Mouse (Mus musculus) CH12F3 (cell line): ENCODE measurements around the gene Smg7.

Experiments
- in situ Hi-C: fragments of 300-500 bp; cut with MboI; formaldehyde crosslinking; loops from 2 replicates; pipeline ENCODE4 v1.14.3; 2020; ENCODE audit warnings: low sequenced_read_pairs

Smg7 gene

GRCm38 (mm10) chr1:152809541-152810252 is 92.7 kb downstream of the Smg7 start:
- in situ Hi-C loops = no loop called here

GRCm38 (mm10) chr1:152808392-152808680 is 94.1 kb downstream of the Smg7 start:
- in situ Hi-C loops = no loop called here

DNA sequence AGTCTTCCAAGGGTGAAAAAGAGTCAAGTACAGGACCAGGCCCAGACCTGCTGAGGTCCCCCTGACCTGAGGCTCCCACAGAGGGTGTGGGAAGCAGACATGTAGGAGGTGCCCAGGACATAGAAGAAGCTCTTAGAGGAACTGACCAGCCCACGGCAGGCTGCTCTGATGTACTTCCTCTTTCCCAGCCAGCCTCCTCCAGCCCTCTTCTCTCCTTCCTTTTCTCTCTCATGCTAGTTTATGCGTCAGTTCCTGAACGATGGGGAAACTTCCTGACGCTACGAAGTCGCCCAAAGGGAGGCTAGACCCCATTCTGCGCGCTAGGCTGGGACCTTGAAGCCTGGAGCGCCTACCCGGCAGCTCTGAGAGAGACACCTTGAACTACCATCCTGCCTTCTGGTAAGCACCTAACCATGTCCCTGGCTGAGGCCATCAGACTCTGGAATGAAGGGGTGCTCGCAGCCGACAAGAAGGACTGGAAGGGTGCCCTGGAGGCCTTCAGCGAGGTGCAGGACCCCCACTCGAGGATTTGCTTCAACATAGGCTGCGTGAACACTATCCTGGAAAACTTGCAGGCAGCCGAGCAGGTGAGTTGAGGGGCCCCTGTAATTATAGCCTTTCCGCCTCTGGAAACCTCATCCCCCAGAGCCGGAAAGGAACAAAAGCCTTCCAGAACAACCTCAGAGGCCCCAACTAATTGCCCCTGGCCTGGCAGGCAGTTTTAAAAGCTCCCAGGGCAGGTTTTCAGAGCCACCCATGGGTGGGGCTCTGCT is 94.6 kb downstream of the Smg7 start:
- in situ Hi-C loops = no loop called here

DNA sequence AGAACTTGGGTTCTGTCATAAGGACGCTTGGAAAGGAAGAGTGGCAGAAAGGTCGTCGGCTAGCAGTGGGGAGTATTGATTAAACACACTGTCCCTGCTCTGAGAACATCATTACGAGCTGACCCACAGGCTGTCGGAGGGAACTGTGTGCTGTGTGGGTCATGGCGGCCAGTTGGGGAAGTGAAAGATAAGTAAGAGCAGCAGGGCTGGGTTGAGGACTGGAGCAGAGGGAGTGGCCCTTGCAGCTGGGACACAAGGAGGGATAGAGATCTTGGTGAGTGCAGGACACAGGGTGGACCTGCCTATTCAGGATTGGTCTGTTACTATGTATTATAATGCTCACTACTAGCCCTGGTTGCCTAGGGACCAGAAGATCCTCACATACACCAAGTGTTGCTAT is 97.5 kb downstream of the Smg7 start:
- in situ Hi-C loops = no loop called here

DNA sequence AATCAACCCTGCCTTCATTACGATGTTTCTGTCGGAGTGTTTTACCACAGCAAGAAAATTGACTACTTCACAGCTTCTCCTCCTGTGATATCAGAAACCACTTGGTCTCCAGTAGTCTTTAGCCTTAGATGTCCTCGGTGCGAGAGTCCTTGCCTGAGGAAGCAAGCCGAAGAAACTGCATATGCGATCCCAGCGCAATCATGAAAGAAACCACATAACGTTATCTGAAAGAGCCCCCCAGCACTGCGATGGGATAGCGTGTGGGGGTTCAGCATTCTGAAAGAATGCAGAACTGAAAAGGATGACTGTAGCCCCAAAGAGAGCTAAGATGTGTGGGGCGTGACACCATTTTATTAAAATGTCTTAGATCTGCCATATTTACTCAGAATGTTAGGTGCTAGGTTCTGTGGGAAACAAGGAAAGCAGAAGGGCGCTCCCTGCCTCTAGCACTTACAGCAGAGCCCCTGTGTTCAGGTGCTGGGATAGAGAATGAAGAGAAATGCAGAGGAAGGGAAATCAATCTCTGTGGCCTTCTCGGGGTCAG is 101.7 kb downstream of the Smg7 start:
- in situ Hi-C loops = no loop called here

- in situ Hi-C loops = no loop called here
Observed at GRCm38 (mm10) chr1:152799897-152800296, 102.5 kb downstream of the Smg7 start, which contains the start of gene Ncf2. Gene Ncf2, plus strand, starts transcription at chr1:152800194.

DNA sequence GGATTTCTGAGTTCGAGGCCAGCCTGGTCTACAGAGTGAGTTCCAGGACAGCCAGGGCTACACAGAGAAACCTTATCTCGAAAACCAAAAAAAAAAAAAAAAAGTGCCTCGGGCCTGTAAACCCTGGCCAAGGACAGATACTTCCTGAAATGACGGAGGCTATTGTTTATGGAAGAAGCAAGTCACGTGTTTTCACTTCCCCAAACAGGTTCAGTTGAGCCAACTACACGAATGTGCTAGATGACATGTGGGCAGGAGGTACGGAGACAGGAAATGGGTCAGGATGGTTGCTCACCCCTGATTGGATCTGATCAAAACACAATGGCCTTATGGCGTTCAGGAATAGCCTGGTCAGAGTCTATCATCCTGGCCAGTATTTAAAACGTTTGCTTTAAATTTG is 104.3 kb downstream of the Smg7 start:
- in situ Hi-C loops = no loop called here

GRCm38 (mm10) chr1:152796683-152797263 is 105.7 kb downstream of the Smg7 start:
- in situ Hi-C loops = no loop called here

DNA sequence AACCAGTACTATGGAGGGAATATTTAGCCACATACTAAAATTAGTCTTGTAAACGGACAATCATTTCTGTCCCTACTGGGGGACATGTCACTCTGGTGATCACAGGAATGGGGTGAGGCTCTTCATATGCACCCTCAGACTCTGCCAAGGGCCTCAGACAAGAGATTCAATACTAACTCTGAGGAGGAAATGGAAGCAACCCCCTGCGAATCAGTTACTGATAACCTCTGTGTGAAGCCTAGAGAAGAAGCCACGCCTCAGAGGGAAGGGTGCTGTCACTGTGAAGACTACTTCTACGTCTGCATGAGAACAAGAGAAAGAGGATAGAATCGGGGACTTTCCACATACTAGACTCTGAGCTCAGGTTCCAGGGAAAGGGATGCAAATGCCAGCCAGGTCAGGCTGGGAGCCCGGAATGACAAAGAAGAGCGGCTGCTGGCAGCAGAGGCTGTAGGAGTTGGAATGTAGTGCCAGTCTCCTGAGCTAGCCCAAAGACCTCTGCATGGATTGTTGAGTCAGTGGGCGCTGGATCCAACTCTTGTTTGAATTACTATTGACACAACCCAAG is 106.7 kb downstream of the Smg7 start:
- in situ Hi-C loops = no loop called here

DNA sequence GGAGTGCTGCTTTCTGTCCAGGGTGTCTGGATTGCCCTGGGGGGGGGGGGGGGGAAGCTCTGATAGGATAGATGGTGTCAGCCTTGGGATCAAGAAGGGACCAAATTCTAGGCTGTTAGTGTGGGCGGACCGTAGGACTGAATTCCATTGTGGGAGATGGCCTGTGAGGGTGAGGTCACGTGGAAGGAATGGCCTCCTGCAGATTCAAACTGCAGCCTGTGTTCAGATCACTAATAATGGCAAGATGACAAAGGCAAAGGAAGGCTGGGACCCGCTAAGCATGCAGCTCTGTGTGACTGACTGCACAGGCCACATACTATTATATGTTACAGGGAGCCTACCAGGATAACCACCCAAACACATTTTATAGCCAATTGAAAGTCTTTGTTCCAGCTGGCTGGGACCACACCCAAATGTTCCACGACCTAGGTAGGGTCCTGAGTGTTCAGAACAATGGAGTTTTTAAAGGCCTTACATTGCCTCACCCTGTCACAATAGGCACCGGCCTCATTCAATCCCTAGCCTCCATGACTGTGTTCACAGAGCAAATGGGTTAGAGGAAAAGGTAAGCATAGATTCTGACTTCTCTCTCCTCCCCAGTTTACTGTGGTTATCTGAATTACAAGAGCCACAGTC is 108.8 kb downstream of the Smg7 start:
- in situ Hi-C loops = no loop called here

DNA sequence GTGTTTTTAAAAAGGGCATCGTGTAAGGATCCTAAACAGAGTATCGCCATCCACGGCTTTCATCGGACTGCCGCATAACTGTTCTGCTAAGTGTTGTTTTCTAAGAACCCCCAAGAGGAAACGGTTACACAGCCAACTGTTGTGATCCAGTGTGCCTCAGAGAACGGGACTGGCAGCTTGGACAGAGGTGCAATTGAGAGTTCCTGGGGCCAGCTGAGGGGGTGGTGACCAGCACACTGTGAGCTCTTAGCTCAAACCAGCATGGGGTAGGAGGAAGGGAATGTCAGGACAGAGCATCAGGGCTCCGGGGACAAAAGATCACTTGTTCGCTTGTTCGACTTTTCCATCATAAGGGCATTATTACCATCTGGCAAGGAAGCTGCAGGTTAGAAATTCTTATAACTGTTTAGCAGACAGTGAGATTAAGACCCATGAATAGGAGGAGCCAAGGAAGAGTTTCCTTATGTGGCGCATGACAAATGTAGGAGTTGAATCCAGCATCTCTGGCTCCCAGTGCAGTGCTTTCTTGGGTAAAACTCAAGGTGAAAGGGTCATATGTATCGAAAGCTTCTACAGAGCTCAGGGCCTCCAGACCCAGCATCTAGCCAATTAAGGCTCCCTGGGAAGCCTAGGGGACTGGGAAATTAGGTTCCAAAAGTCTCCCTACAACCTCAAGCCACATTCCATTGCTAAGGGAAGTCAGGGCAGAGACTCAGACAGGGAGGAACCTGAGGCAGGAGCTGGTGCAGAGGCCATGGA is 109.5 kb downstream of the Smg7 start:
- in situ Hi-C loops = no loop called here

GRCm38 (mm10) chr1:152791269-152791668 is 111.2 kb downstream of the Smg7 start:
- in situ Hi-C loops = no loop called here

DNA sequence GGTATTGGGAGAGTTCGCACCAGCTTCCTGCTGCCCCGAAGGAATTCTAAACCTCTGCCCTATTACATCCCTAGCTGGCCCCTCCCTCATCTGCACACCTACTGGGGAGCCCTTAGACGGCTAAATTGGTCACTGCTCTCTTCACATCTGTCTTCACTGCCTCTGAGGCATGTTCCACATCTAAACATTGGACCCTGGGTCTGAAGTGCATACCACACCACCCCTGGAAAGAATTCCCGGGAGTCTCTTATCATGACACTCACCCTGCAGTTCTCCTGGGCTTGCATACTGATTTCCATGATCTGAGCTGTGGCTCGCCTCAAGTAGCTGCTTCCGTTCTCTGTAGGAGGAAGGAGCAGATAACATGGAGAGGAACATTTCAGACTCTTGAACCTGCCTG is 111.6 kb downstream of the Smg7 start:
- in situ Hi-C loops = no loop called here

DNA sequence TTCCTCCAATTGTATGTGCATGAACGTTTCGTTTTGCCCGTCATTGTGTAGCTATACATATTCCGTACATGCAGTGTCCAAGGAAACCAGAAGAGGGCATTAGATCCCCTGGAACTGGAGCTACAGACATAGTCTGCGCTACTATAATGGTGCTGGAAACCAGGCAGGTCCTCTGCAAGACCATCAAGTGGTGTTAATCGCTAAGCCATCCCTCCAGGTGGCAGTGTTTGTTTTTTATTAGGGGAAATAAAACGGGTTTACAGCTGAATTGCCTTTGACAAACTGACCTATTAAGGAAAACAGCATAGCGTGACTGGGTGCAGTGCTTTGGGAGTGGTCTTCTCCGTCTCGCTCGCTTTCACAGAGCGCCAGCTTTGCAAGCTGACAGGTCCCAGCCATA is 112.2 kb downstream of the Smg7 start:
- in situ Hi-C loops = no loop called here

GRCm38 (mm10) chr1:152788121-152788660 is 114.3 kb downstream of the Smg7 start:
- in situ Hi-C loops = no loop called here
